Mouse (Mus musculus): ENCODE results near the gene Lrsam1.

DNA sequence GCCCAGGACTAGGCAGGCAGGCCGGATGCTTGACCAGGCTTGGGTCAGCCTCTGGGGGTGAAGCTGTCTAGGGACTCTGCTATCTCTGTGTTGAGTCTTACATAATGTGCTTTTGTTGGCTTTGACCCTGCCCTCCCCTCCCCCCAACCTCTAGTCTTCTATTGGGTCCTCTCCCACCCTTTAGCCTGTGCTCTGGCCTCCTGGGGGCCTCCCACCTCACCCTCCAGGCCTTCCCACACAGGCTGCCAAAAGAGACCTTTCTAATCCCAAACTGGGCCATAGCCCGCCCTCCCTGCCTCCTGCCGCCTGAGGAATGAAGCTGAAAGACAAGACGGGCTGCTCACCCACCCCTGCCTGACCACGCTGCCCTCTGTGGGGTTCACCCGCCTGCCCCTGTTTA is 80.4 kb downstream of the Lrsam1 start:
- TF ChIP-seq CTCF (IDR thresholded peaks at IDR 0.05; ENCODE audit: low read depth, low read length) (no peak), GATA1 (IDR thresholded peaks at IDR 0.05; ENCODE audit: borderline replicate concordance, low read length) (no peak), TAL1 (conservative IDR thresholded peaks at IDR 0.05; ENCODE audit: low read depth, low read length) (no peak)
